Mouse (Mus musculus) liver, embryonic 14.5 days (tissue): Measurements from ENCODE around the gene Atp13a4. TPM values are rescaled to one million over a fixed set of nuclear protein-coding genes. Genes with fewer than 3 reads are reported as not detected.

ENCODE experiments used
- ATAC-seq: fragments of 200-750 bp; cut with Nextera tagmentation; 2 replicates; pipeline ENCODE4 v1.8.0; 2017; ENCODE audit warnings: moderate number of reproducible peaks, mild to moderate bottlenecking, moderate library complexity; ENCODE audit not compliant: insufficient read depth
- DNase-seq, 3 experiments: peaks; one replicate each; pipeline ENCODE4 v3.0.0-alpha.2; 2012 to 2013; ENCODE audit warnings: low read depth in 3 of 3, low spot score in 3 of 3
- H3K27ac ChIP-seq: fragments of 300-500 bp; sonication (generic); 2 replicates; pipeline ENCODE4 v1.5.1; 2014; ENCODE audit warnings: moderate library complexity, mild to moderate bottlenecking, control low read depth, inconsistent platforms
- H3K27me3 ChIP-seq: fragments of 300-500 bp; sonication (generic); 2 replicates; pipeline ENCODE4 v1.6.1; 2014; ENCODE audit warnings: mild to moderate bottlenecking, low read length, moderate library complexity; ENCODE audit not compliant: control insufficient read depth, insufficient read depth
- H3K36me3 ChIP-seq: fragments of 300-500 bp; sonication (generic); replicated peaks from 2 replicates; pipeline ENCODE4 v1.6.1; 2014; ENCODE audit warnings: low read depth; ENCODE audit not compliant: control insufficient read depth, insufficient read depth
- H3K4me1 ChIP-seq, 2 experiments: fragments of 200-500 bp in 1 of 2; fragments of 300-500 bp in 1 of 2; sonication (generic) in 1 of 2; replicated peaks; 2 replicates each; pipeline ENCODE4 v1.6.1; 2012 to 2014; ENCODE audit warnings: antibody characterized with exemption in 1 of 2, inconsistent platforms in 1 of 2, low read length in 1 of 2; ENCODE audit not compliant: control insufficient read depth in 2 of 2, insufficient read depth in 2 of 2
- H3K4me2 ChIP-seq: fragments of 300-500 bp; sonication (generic); 2 replicates; pipeline ENCODE4 v1.6.1; 2014; ENCODE audit warnings: low read depth, mild to moderate bottlenecking, control low read depth, moderate library complexity
- H3K4me3 ChIP-seq, 2 experiments: fragments of 200-500 bp in 1 of 2; fragments of 300-500 bp in 1 of 2; sonication (generic) in 1 of 2; 2 replicates each; pipeline ENCODE4 v1.5.1; 2012 to 2014; ENCODE audit warnings: low read depth in 2 of 2, low read length in 2 of 2, mild to moderate bottlenecking in 2 of 2, control low read depth in 1 of 2, inconsistent platforms in 1 of 2, moderate library complexity in 1 of 2; ENCODE audit not compliant: insufficient read depth in 1 of 2
- H3K9ac ChIP-seq: fragments of 300-500 bp; sonication (generic); replicated peaks from 2 replicates; pipeline ENCODE4 v1.6.1; 2014; ENCODE audit warnings: mild to moderate bottlenecking, control low read depth, moderate library complexity
- H3K9me3 ChIP-seq: fragments of 300-500 bp; sonication (generic); 2 replicates; pipeline ENCODE4 v1.6.1; 2016; ENCODE audit warnings: low read length, mixed read lengths; ENCODE audit not compliant: control insufficient read depth
- CTCF ChIP-seq: IDR thresholded peaks from 2 replicates; pipeline ENCODE4 v1.5.1; 2016; ENCODE audit warnings: antibody characterized with exemption, low read depth, control low read depth
- EP300 ChIP-seq: IDR thresholded peaks from 2 replicates; pipeline ENCODE4 v1.6.1; 2016; ENCODE audit warnings: antibody characterized with exemption, low read depth
- WGBS: fragments of 180-500 bp; shearing (Covaris S2); extraction: QIAGEN DNeasy Blood & Tissue Kit; methylation state at CpG from one replicate; pipeline ENCODE4 v1.1.7; 2014; ENCODE audit not compliant: insufficient replicate concordance; 5-methylcytosine and 5-hydroxymethylcytosine counted together
- polyA plus RNA-seq, 2 experiments: library from polyadenylated mRNA; depleted of rRNA in 1 of 2; stranded (reverse) in 1 of 2; unstranded in 1 of 2; fragments of >200 nt; fragmentation: Nextera tagmentation in 1 of 2; extraction: Ambion mirVana in 1 of 2; gene quantifications; 2 replicates each; pipeline versions ENCODE4 v1.2.1 to v1.2.3; 2012 to 2014

Gene Atp13a4
- polyA plus RNA-seq (2012; rRNA removed) (not detected in 2 replicates), polyA plus RNA-seq (2014; fragmentation: Nextera tagmentation; extraction: Ambion mirVana) (not detected in 2 replicates)

DNA sequence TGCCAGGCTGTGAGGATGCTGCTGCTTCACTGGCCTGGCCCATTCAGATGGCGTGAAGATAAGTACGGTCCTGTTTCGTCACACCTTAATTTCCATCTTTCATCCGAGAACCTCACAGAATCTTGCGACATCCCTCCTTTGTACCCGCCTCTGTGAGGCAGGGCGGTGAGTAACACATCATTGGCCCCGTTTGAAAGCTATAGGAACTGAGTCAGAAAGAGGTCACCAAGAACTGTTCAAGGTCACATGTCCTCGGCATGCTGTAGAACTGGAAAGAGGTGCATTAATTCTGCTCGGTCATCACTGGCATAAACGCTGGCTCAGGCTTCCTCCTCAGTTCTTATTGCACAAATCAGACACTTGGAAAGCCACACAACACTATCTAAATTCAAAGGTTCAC lies at the start of gene Atp13a4:
Gene Atp13a4 (minus strand): TSS at position 36 of the 400 bp plus-strand sequence.
- Histone ChIP-seq H3K9ac (no peak within 1 kb of the TSS), H3K9me3 (no peaks in the 10 kb centered on the region), H3K4me2 (no peak within 1 kb of the TSS), H3K4me3 (no peak within 1 kb of the TSS), H3K27ac (no peak within 1 kb of the TSS), H3K36me3 (no peaks in the 10 kb centered on the region), H3K27me3 (no peaks in the 10 kb centered on the region), H3K4me1 (no peaks in the 10 kb centered on the region)
- ATAC-seq: no peak
- WGBS: 56% methylated on average over 11 of the region's 11 CpGs
- TF ChIP-seq CTCF (no peak), EP300 (no peak)
- no peak for DNase-seq

DNA sequence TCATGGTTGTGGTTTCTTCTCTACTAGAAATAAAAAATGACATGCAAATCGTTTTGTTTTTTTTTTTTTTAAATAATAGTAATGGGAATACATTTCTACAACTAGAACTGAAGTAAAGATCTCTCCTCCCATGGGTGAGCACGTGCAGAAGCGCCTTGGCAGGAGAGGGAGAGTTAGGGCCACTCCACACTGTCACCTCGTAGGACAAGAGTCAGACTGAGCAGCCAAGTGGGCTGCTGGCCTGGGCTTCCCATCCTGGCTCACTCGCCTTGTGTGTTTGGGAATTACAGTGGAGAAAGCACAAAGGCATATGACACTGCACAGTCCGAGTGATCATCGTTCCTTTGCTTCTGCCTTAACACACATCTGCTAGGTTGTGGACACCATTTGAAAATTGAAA lies 47.5 kb upstream of the Atp13a4 start:
- Histone ChIP-seq H3K36me3 (peaks cover 20% of the 10 kb centered on the region), H3K9ac (no peak overlapping the region), H3K9me3 (no peaks in the 10 kb centered on the region), H3K4me1 (no peaks in the 10 kb centered on the region), H3K4me2 (no peak overlapping the region), H3K27me3 (no peaks in the 10 kb centered on the region), H3K27ac (no peak overlapping the region), H3K4me3 (no peak overlapping the region)
- no peak for ATAC-seq
- no peak for DNase-seq
- TF ChIP-seq CTCF: no peak
- no peak for TF ChIP-seq EP300
- WGBS: 69% methylated on average over 7 of the region's 7 CpGs

DNA sequence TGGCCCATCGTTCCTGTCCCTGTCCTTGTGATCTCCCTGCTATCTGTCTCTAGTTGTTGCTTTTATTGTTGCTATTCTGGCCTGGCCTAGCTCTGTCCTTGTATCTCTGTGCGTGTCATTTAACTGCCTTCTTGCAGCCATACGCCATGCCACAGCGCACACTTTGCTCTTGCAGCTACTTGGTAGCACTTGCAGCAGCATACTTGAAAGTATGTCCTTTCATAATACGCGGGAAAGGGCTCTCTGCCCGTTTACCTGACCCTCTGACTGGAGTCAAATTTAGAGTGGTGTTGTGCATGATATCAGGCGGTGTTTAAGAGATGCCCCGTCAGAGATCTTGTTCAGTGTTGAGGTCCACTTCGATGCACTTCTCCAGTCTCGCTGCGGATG lies 35.1 kb upstream of the Atp13a4 start:
- 6% methylated on average over 12 of the region's 12 CpGs for WGBS
- Histone ChIP-seq H3K4me3 (peak overlapping the region; percentile 84 to 95), H3K27ac (no peak overlapping the region), H3K9me3 (no peaks in the 10 kb centered on the region), H3K4me2 (peak overlapping the region; percentile 78), H3K4me1 (peaks cover 3 to 4% of the 10 kb centered on the region in 2 experiments; a peak in 1 of 4 replicates), H3K27me3 (no peaks in the 10 kb centered on the region), H3K9ac (peak overlapping the region; percentile 94), H3K36me3 (no peaks in the 10 kb centered on the region)
- no peak for TF ChIP-seq EP300
- TF ChIP-seq CTCF: no peak
- peak; percentile 12 for ATAC-seq
- DNase-seq: no peak

DNA sequence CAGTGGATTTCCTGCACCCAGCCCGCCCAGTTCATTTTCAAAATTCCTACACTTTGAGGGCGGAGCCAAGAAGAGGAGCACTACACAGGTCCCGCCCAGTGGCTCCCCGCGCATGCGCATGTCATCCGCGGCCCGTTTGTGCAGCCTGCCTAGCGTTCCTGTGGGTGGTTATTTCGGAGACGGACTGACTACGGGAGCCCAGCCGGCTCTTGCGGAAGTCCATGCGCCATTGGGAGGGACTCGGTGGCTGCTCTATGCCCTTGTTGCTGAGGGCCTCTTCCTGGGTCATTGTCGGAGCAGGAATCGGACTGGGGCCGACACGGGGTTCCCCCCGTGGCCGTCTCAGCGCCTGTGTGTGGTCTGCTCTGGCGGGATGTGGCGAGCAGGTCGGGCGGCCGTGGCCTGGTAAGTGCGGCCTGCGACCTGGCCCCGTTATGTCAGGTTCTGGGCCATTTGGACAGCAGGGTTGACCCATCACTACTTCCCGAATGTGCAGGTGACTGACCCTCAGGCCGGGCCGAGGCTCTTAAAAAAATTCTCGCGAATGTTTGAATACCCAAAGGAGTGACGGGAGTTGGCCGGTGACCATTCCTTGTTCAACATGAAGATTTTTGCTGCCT lies 34.6 kb upstream of the Atp13a4 start, which contains the start of gene Opa1:
Gene Opa1 (plus strand): TSS at position 168 of the 620 bp plus-strand sequence.
- ATAC-seq (peak; percentile 100), DNase-seq (peak; percentile 85 to 92 (median 88))
- H3K4me2 ChIP-seq: peak within 1 kb of the TSS; percentile 78
- peak within 1 kb of the TSS; percentile 84 to 95 for H3K4me3 ChIP-seq
- H3K9me3 ChIP-seq: no peaks in the 10 kb centered on the region
- H3K4me1 ChIP-seq: peaks cover 3 to 4% of the 10 kb centered on the region in 2 experiments; a peak in 1 of 4 replicates
- TF ChIP-seq EP300: no peak
- TF ChIP-seq CTCF: no peak
- WGBS: under 1% methylated on average over 39 of the region's 39 CpGs
- peak within 1 kb of the TSS; percentile 94 for H3K9ac ChIP-seq
- no peaks in the 10 kb centered on the region for H3K27me3 ChIP-seq
- H3K27ac ChIP-seq: no peak within 1 kb of the TSS
- H3K36me3 ChIP-seq: no peaks in the 10 kb centered on the region

DNA sequence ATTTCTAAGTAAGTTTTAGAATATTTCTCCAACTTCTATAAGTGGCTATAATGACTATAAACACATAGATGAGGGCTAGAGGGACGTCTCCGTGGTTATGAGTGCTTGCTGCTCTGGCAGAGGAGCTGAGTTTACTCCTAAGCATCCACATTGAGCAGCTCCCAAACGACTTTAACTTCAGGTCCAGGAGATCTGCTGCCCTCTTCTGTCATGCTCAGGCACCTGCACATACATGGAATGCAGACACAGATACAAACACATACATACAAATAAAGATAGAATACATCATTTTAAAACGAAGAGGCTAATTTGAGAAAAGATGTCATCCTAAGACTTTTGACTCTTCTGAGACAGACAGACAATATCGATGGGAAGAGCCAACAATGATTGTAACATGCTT lies 31.0 kb upstream of the Atp13a4 start:
- H3K36me3 ChIP-seq: no peaks in the 10 kb centered on the region
- TF ChIP-seq CTCF: peak; percentile 42; the same call in 1 of the 2 replicates
- TF ChIP-seq EP300: no peak
- no peak for ATAC-seq
- H3K9me3 ChIP-seq: no peaks in the 10 kb centered on the region
- no peak for DNase-seq
- H3K27ac ChIP-seq: no peak overlapping the region
- no peak overlapping the region for H3K4me3 ChIP-seq
- peaks cover 3 to 4% of the 10 kb centered on the region in 2 experiments; a peak in 1 of 4 replicates for H3K4me1 ChIP-seq
- H3K27me3 ChIP-seq: no peaks in the 10 kb centered on the region
- H3K9ac ChIP-seq: no peak overlapping the region
- no peak overlapping the region for H3K4me2 ChIP-seq
- WGBS: 5% methylated on average over 5 of the region's 5 CpGs
